Comparison of ENCODE assay signal across 9 mouse cellular contexts in the genomic region with DNA sequence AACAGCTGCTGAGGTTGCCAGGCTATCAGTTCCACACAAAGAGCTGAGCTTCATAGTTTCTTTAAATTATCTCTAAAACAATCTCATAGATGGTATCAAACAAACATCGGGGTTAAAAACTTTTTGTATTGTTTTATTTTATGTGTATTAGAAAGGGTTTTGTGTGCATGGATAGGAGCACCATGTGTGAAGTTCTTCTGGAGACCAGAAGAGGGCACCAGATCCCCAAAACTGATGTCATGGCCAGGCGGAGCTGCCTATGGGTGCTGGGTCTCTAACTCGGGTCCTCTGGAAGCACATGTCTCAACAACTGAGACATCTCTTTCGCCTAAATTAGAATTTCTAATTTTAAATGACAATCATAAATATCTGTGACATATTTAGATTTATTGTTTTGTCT. TPM values are rescaled to one million over a fixed set of nuclear protein-coding genes. Genes with fewer than 3 reads are reported as not detected.
DNase-seq lines count a peak whose midpoint lies in the region; TF ChIP-seq lines count a peak whose summit lies in the region.
"Had no signal": no experiment of that assay in that cellular context is flagged by ENCODE, and none has a peak within 500 bp of the region (broad histone marks: within the 10 kb centered on the region; RNA-seq: fewer than 3 reads in every experiment).

No protein-coding gene starts in this region.

- peak; percentile 9 to 39 for DNase-seq in heart, postnatal 10 days
- no peak for DNase-seq in heart, adult 11 months
- peak; percentile 74 for DNase-seq in CD4-positive, CD25-positive, alpha-beta regulatory T cell, adult 2 months (ENCODE audit: low read depth, low spot score)
- DNase-seq in kidney, postnatal 4 days: peak; percentile 38 to 42
- peak; percentile 22 for DNase-seq in thymus, postnatal 0 days (ENCODE audit: low spot score)
- no peak for DNase-seq in urinary bladder, postnatal 4 days (ENCODE audit: low spot score in 2 of 2)
- no peak for DNase-seq in layer of hippocampus, postnatal 14 days (ENCODE audit: low spot score in 2 of 2)

- TF ChIP-seq POLR2A in bone marrow macrophage, adult 2 months (IDR thresholded peaks at IDR 0.05; ENCODE audit: borderline replicate concordance, low read depth, low read length): no peak

- no peak overlapping the region for H3K27ac ChIP-seq in bone marrow macrophage, adult 2 months (ENCODE audit: insufficient read depth, low read depth, low read length)
- H3K27ac ChIP-seq: limb, embryonic 15.5 days had no signal

- H3K4me1 ChIP-seq in bone marrow macrophage, adult 2 months (ENCODE audit: control insufficient read depth, insufficient read depth, low read length): no peaks in the 10 kb centered on the region

- intact Hi-C loops in heart, postnatal 10 days (cut with DNase I): loop anchor here (5.0 kb wide), 2 partner anchors 104 to 349 kb away; no protein-coding TSS in a partner anchor

- peak; percentile 48 for TF ChIP-seq CTCF in bone marrow macrophage, adult 2 months (IDR thresholded peaks at IDR 0.05; ENCODE audit: low read depth, low read length)

- H3K4me3 ChIP-seq in bone marrow macrophage, adult 2 months (ENCODE audit: insufficient read depth, low read length): no peak overlapping the region
- H3K4me3 ChIP-seq: limb, embryonic 15.5 days had no signal

RNA-seq across cellular contexts. Expression of gene Endod1, which starts 32.9 kb away (rescaled TPM):
- total RNA-seq in heart, postnatal 10 days (2021): 10 to 100 TPM; 12.7 to 13.0 TPM
- 12.2 and 13.8 TPM in 2 replicates for polyA plus RNA-seq in bone marrow macrophage, adult 2 months (2012; ENCODE audit: insufficient read depth, insufficient read length, missing spikeins)
- 8.8 and 9.6 TPM in 2 replicates for polyA plus RNA-seq in thymus, postnatal 0 days (2015; fragmentation: Nextera tagmentation; extraction: Ambion mirVana)
- 10 to 100 TPM; 47.3 to 49.6 TPM for total RNA-seq in layer of hippocampus, postnatal 14 days (2021)

Comparison
In these comparisons a context has a peak if more than half of its experiments do, and no peak if none do; other contexts are left out.
1. DNase-seq: peak in heart, postnatal 10 days (2 of 2), CD4-positive, CD25-positive, alpha-beta regulatory T cell, adult 2 months (single experiment), kidney, postnatal 4 days (2 of 2) and thymus, postnatal 0 days (single experiment); none in heart, adult 11 months (single experiment), urinary bladder, postnatal 4 days (0 of 2) and layer of hippocampus, postnatal 14 days (0 of 2).